7 mouse cellular contexts compared by ENCODE assay signal in genomic region chr3:36571827-36572378, GRCm38 (mm10). TPM values are rescaled to one million over a fixed set of nuclear protein-coding genes. Genes with fewer than 3 reads are reported as not detected.
DNase-seq lines count a peak whose midpoint lies in the region; ATAC-seq lines count a peak whose summit lies in the region.

TSS of gene Ccna2 (minus strand) at chr3:36572150.

- H3K4me1 ChIP-seq in intestine, embryonic 15.5 days (replicated peaks), result 0 out of 2 replicates have a peak, but pooled peaks cover 6% of the 10 kb centered on the region
- H3K4me1 ChIP-seq in midbrain, embryonic 10.5 days, result peaks cover 25% of the 10 kb centered on the region

- H3K9me3 ChIP-seq in intestine, embryonic 15.5 days, result no peaks in the 10 kb centered on the region
- H3K9me3 ChIP-seq in midbrain, embryonic 10.5 days (replicated peaks), result no peaks in the 10 kb centered on the region

- intact Hi-C loops in gastrocnemius, postnatal 36 days (cut with DNase I), result no loop called here
- intact Hi-C loops in left cerebral cortex, postnatal 25 days (cut with DNase I), result loop anchor here (1.0 to 2.0 kb wide), 2 partner anchors 19 to 41 kb away; partner anchors contain the start of genes Bbs7 and Exosc9

- H3K4me2 ChIP-seq in intestine, embryonic 15.5 days (replicated peaks), result peak within 1 kb of the TSS; percentile 85

- peak within 1 kb of the TSS; percentile 94 for H3K4me3 ChIP-seq in intestine, embryonic 15.5 days (replicated peaks)
- peak within 1 kb of the TSS; percentile 96 for H3K4me3 ChIP-seq in midbrain, embryonic 10.5 days

- peak; percentile 100 for ATAC-seq in intestine, embryonic 15.5 days

- H3K27me3 ChIP-seq in intestine, embryonic 15.5 days (replicated peaks), result no peaks in the 10 kb centered on the region
- H3K27me3 ChIP-seq in midbrain, embryonic 10.5 days (ENCODE audit: low read depth, poor library complexity, severe bottlenecking), result no peaks in the 10 kb centered on the region

- peaks cover 12% of the 10 kb centered on the region; the same call in 1 of the 2 replicates for H3K36me3 ChIP-seq in intestine, embryonic 15.5 days
- H3K36me3 ChIP-seq in midbrain, embryonic 10.5 days, result peaks cover 36% of the 10 kb centered on the region

- under 1% methylated on average over 60 of the region's 60 CpGs for WGBS in intestine, embryonic 15.5 days
- under 1% methylated on average over 60 of the region's 60 CpGs for WGBS in midbrain, embryonic 10.5 days

- DNase-seq in adrenal gland, adult 2 months, result peak; percentile 99
- peak; percentile 99 for DNase-seq in embryo, embryonic 11.5 days (ENCODE audit: low read depth, low spot score)
- DNase-seq in gastrocnemius, postnatal 36 days, result peak; percentile 95 to 96
- peak; percentile 96 to 99 for DNase-seq in left cerebral cortex, postnatal 25 days (ENCODE audit: low spot score in 2 of 2)
- peak; percentile 99 for DNase-seq in midbrain, embryonic 10.5 days (ENCODE audit: low spot score)
- DNase-seq in right cerebral cortex, postnatal 4 days, result peak; percentile 98

- peak within 1 kb of the TSS; percentile 84 for H3K9ac ChIP-seq in intestine, embryonic 15.5 days

- H3K27ac ChIP-seq in intestine, embryonic 15.5 days, result peak within 1 kb of the TSS; percentile 79
- H3K27ac ChIP-seq in midbrain, embryonic 10.5 days (replicated peaks), result peak within 1 kb of the TSS; percentile 97

RNA-seq across cellular contexts. Expression of gene Ccna2, which starts in this region (rescaled TPM):
- 1 to 10 TPM; 1.5 to 4.1 TPM for total RNA-seq in adrenal gland, adult 2 months (2021)
- polyA plus RNA-seq in adrenal gland, adult 2 months (2012; rRNA removed), result 12.2 and 14.5 TPM in 2 replicates
- 1 to 10 TPM in 1 of 2 experiments, under 1 TPM in 1; 0.96 to 1.7 TPM for total RNA-seq in gastrocnemius, postnatal 36 days (2021)
- polyA plus RNA-seq in intestine, embryonic 15.5 days (2015; fragmentation: Nextera tagmentation; extraction: Ambion mirVana), result 166 and 179 TPM in 2 replicates
- total RNA-seq in left cerebral cortex, postnatal 25 days (2021), result 1 to 10 TPM; 1.4 to 1.7 TPM
- 255 and 262 TPM in 2 replicates for polyA plus RNA-seq in midbrain, embryonic 10.5 days (2016; fragmentation: Nextera tagmentation; extraction: Ambion mirVana)

Comparison
In these comparisons a context has a peak if more than half of its experiments do, and no peak if none do; other contexts are left out.
1. Peak in every context shown above with its lines: DNase-seq, ATAC-seq, H3K4me3 ChIP-seq and H3K27ac ChIP-seq.
2. RNA of gene Ccna2 (polyA plus RNA-seq): 255 to 262 TPM in midbrain, embryonic 10.5 days and 166 to 179 TPM in intestine, embryonic 15.5 days; 12.2 to 14.5 TPM in adrenal gland, adult 2 months; every median in the first group is over 10 times any median in the second.